Mouse (Mus musculus) myocyte (in vitro differentiated cells): ENCODE data around the gene Snx8.

Source experiments
- E2F4 ChIP-seq: IDR thresholded peaks from one replicate; pipeline ENCODE4 v1.6.1; 2011; ENCODE audit warnings: mild to moderate bottlenecking, control low read depth, moderate library complexity; ENCODE audit not compliant: insufficient read depth
- MYOD1 ChIP-seq, 3 experiments: IDR thresholded peaks; one replicate each; pipeline ENCODE4 v1.6.1; 2011; ENCODE audit warnings: control low read depth in 2 of 3, low read depth in 2 of 3, mild to moderate bottlenecking in 2 of 3, moderate library complexity in 1 of 3; ENCODE audit not compliant: insufficient read length in 2 of 3, control insufficient read depth in 1 of 3
- MYOG ChIP-seq, 3 experiments: IDR thresholded peaks; one replicate each; pipeline ENCODE4 v1.6.1; 2011; ENCODE audit warnings: control low read depth in 2 of 3, low read depth in 2 of 3, mild to moderate bottlenecking in 2 of 3; ENCODE audit not compliant: insufficient read length in 2 of 3, control insufficient read depth in 1 of 3, insufficient read depth in 1 of 3
- POLR2A ChIP-seq: IDR thresholded peaks from one replicate; pipeline ENCODE4 v1.6.1; 2011; ENCODE audit warnings: low read depth, mild to moderate bottlenecking, control low read depth, moderate library complexity; ENCODE audit not compliant: insufficient read length
- TCF3 ChIP-seq: IDR thresholded peaks from one replicate; pipeline ENCODE4 v1.6.1; 2011; ENCODE audit warnings: low read depth, control low read depth; ENCODE audit not compliant: insufficient read length
- USF1 ChIP-seq: IDR thresholded peaks from one replicate; pipeline ENCODE4 v1.6.1; 2011; ENCODE audit warnings: low read depth, mild to moderate bottlenecking, control low read depth, moderate library complexity

DNA sequence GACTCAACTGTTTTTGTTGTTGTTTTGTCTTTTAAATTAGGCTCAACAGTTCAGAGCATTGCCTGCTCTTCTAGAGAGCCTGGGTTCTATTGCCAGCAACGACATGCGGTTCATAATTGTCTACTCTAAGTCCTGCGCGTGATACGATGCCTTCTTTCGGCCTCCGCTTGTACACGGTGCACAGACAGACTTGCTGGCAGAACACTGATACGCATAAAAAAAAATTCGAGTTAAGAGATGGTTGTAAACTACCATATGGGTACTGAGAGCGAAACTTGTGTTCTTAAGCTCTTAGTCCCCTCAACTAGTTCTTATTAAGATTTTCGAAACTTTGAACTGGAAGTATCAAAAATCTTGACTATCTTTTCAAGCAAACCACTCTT is 29.0 kb upstream of the Snx8 start:
- TF ChIP-seq MYOG (IDR thresholded peaks at IDR 0.05; ENCODE audit: control insufficient read depth in 1 of 3, insufficient read depth in 1 of 3, insufficient read length in 2 of 3, low read depth in 2 of 3) (no peak), POLR2A (no peak), E2F4 (no peak), USF1 (no peak), MYOD1 (IDR thresholded peaks at IDR 0.05; ENCODE audit: control insufficient read depth in 1 of 3, insufficient read length in 2 of 3, low read depth in 2 of 3) (no peak), TCF3 (no peak)
